Mouse (Mus musculus): ENCODE measurements around the gene Snx25. TPM values are rescaled to one million over a fixed set of nuclear protein-coding genes. Genes with fewer than 3 reads are reported as not detected.

Snx25 gene
- polyA plus RNA-seq, 1 experiment from 2014 or later: 10.9 TPM

DNA sequence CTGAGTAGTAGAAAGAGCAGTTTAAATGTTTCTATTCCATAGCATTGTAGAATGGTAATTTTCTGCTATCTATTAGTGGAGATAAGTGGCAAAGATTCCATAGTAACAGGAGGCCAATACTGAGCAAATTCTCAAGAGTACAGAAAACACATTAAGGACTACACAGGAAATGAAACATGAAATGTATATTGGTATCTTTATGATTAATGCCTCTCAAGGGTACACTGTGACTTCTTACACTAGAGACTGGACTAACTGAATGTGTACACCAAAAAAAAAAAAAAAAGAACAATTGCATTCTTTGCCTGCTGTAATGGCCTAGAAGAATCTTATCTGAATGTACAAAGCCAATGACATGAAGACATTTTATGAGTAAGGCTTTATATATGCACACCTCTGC is 44.3 kb downstream of the Snx25 start:
- no peak for ATAC-seq
- Histone ChIP-seq H3K9me3 (ENCODE audit: control insufficient read depth, low read length) (no peaks in the 10 kb centered on the region), H3K36me3 (ENCODE audit: control insufficient read depth, insufficient read depth, low read length) (peaks cover 7% of the 10 kb centered on the region), H3K4me1 (ENCODE audit: control insufficient read depth, insufficient read depth, low read depth, low read length) (no peaks in the 10 kb centered on the region), H3K9ac (ENCODE audit: low read depth, low read length) (no peak overlapping the region), H3K27ac (ENCODE audit: low read depth, low read length) (no peak overlapping the region), H3K4me2 (ENCODE audit: low read length) (no peak overlapping the region), H3K4me3 (ENCODE audit: low read length) (no peak overlapping the region), H3K27me3 (replicated peaks; ENCODE audit: control insufficient read depth, insufficient read depth, low read length) (no peaks in the 10 kb centered on the region)

DNA sequence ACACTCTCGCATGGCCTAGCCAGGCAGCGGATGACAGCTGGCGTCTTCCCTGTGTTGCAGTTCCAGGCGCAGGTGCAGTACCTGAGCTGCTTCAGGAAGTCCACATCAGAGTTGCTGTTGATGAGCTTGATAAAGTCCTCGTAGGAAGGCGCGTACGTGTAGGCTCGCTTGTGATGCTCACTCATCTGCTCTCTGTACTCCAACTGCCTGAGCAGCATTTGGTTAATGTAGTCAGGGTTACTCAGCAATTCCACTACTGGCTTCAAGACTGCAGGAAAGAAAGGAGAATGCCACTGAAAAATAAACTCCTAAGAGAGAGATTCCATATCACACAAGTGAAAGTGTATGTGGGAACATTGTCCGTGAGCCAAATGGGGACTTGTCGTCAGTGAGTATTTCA is 48.5 kb downstream of the Snx25 start:
- ATAC-seq: no peak
- no peak overlapping the region for H3K4me3 ChIP-seq (ENCODE audit: low read length)
- WGBS: 94% methylated on average over 11 of the region's 11 CpGs
- H3K36me3 ChIP-seq (ENCODE audit: control insufficient read depth, insufficient read depth, low read length): peaks cover 17% of the 10 kb centered on the region
- no peak overlapping the region for H3K4me2 ChIP-seq (ENCODE audit: low read length)
- no peak overlapping the region for H3K9ac ChIP-seq (ENCODE audit: low read depth, low read length)
- no peak overlapping the region for H3K27ac ChIP-seq (ENCODE audit: low read depth, low read length)
- no peaks in the 10 kb centered on the region for H3K27me3 ChIP-seq (replicated peaks; ENCODE audit: control insufficient read depth, insufficient read depth, low read length)
- H3K9me3 ChIP-seq (ENCODE audit: control insufficient read depth, low read length): no peaks in the 10 kb centered on the region; the same call in 1 of the 2 replicates
- no peaks in the 10 kb centered on the region for H3K4me1 ChIP-seq (ENCODE audit: control insufficient read depth, insufficient read depth, low read depth, low read length)

DNA sequence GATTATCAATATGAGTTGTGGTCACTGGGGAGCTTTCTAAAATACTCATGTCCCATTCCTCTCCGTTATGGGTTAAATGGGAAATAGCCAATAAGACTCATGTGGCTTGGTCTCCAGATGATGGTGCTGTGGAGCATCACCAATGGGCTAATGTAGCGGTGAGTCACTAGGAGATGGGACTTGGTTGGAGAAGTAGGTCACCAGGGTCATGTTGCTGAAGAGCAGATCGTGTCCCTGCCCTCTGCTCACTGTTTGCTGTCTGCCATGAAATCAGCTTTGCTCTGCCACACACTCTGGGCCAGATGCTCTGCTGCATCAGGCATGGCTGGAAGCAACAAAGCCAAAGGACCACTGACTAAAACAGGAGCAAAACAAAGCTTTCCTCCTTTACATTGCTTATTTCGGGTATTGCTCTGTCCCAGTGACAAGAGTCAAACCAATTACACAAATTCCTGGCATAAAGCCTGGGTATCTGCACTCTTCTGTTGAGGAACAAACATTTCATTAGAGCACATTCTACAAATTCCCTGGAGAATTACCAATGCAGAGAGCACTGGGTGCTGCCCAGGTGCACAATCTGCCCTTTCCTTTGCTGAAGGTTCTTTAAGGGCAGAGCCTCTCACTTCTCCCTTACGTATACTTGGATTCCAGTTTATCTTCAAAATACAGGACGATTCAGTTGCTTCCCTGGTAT is 59.1 kb downstream of the Snx25 start:
- no peak for ATAC-seq
- H3K4me2 ChIP-seq (ENCODE audit: low read length): no peak overlapping the region
- no peaks in the 10 kb centered on the region for H3K9me3 ChIP-seq (ENCODE audit: control insufficient read depth, low read length)
- no peak overlapping the region for H3K9ac ChIP-seq (ENCODE audit: low read depth, low read length)
- 82% methylated on average over 6 of the region's 6 CpGs for WGBS
- H3K36me3 ChIP-seq (ENCODE audit: control insufficient read depth, insufficient read depth, low read length): peaks cover 4% of the 10 kb centered on the region
- H3K27ac ChIP-seq (ENCODE audit: low read depth, low read length): no peak overlapping the region
- no peak overlapping the region for H3K4me3 ChIP-seq (ENCODE audit: low read length)
- H3K4me1 ChIP-seq (ENCODE audit: control insufficient read depth, insufficient read depth, low read depth, low read length): no peaks in the 10 kb centered on the region
- H3K27me3 ChIP-seq (replicated peaks; ENCODE audit: control insufficient read depth, insufficient read depth, low read length): no peaks in the 10 kb centered on the region

DNA sequence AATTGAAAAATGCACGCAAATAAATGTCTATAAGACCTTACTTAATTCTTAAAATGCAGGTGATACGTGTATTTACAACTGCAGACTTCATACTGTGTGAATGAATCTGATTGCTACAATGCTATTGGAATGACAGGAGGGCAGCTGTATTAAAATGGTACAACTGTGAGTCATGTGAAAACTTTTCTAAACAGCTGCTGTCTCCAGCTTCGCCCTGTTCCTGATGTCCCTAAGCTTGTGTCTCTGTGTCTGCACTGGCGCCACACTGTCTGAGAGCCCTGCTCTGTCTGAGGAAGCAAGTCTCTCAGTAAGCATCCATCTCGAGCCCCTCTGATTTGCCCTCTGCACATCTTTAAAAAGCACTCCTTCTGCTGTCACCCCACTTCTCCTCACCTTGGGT is 68.8 kb downstream of the Snx25 start:
- H3K36me3 ChIP-seq (ENCODE audit: control insufficient read depth, insufficient read depth, low read length): 0 out of 2 replicates have a peak, but pooled peaks cover 3% of the 10 kb centered on the region
- no peak overlapping the region for H3K4me3 ChIP-seq (ENCODE audit: low read length)
- no peak overlapping the region for H3K9ac ChIP-seq (ENCODE audit: low read depth, low read length)
- no peaks in the 10 kb centered on the region for H3K9me3 ChIP-seq (ENCODE audit: control insufficient read depth, low read length)
- ATAC-seq: no peak
- 85% methylated on average over 5 of the region's 5 CpGs for WGBS
- H3K4me1 ChIP-seq (ENCODE audit: control insufficient read depth, insufficient read depth, low read depth, low read length): no peaks in the 10 kb centered on the region
- H3K4me2 ChIP-seq (ENCODE audit: low read length): no peak overlapping the region
- H3K27ac ChIP-seq (ENCODE audit: low read depth, low read length): no peak overlapping the region
- no peaks in the 10 kb centered on the region for H3K27me3 ChIP-seq (replicated peaks; ENCODE audit: control insufficient read depth, insufficient read depth, low read length)

GRCm38 (mm10) chr8:46081030-46081429 is 70.9 kb downstream of the Snx25 start:
- WGBS: 77% methylated on average over 2 of the region's 2 CpGs

GRCm38 (mm10) chr8:46078866-46079265 is 73.1 kb downstream of the Snx25 start:
- Histone ChIP-seq H3K36me3 (ENCODE audit: control insufficient read depth, insufficient read depth, low read length) (0 out of 2 replicates have a peak, but pooled peaks cover 3% of the 10 kb centered on the region), H3K4me1 (ENCODE audit: control insufficient read depth, insufficient read depth, low read depth, low read length) (no peaks in the 10 kb centered on the region), H3K9me3 (ENCODE audit: control insufficient read depth, low read length) (no peaks in the 10 kb centered on the region), H3K27ac (ENCODE audit: low read depth, low read length) (no peak overlapping the region), H3K4me3 (ENCODE audit: low read length) (no peak overlapping the region), H3K9ac (ENCODE audit: low read depth, low read length) (no peak overlapping the region), H3K4me2 (ENCODE audit: low read length) (no peak overlapping the region), H3K27me3 (replicated peaks; ENCODE audit: control insufficient read depth, insufficient read depth, low read length) (no peaks in the 10 kb centered on the region)
- WGBS: 85% methylated on average over 6 of the region's 6 CpGs
- ATAC-seq: no peak

More at GRCm38 (mm10) chr8:46081030-46081429, 70.9 kb downstream of the Snx25 start:
- Histone ChIP-seq H3K36me3 (ENCODE audit: control insufficient read depth, insufficient read depth, low read length) (0 out of 2 replicates have a peak, but pooled peaks cover 3% of the 10 kb centered on the region), H3K4me3 (ENCODE audit: low read length) (no peak overlapping the region), H3K27ac (ENCODE audit: low read depth, low read length) (no peak overlapping the region), H3K4me1 (ENCODE audit: control insufficient read depth, insufficient read depth, low read depth, low read length) (no peaks in the 10 kb centered on the region), H3K4me2 (ENCODE audit: low read length) (no peak overlapping the region), H3K27me3 (replicated peaks; ENCODE audit: control insufficient read depth, insufficient read depth, low read length) (no peaks in the 10 kb centered on the region), H3K9ac (ENCODE audit: low read depth, low read length) (no peak overlapping the region), H3K9me3 (ENCODE audit: control insufficient read depth, low read length) (no peaks in the 10 kb centered on the region)
- no peak for ATAC-seq

DNA sequence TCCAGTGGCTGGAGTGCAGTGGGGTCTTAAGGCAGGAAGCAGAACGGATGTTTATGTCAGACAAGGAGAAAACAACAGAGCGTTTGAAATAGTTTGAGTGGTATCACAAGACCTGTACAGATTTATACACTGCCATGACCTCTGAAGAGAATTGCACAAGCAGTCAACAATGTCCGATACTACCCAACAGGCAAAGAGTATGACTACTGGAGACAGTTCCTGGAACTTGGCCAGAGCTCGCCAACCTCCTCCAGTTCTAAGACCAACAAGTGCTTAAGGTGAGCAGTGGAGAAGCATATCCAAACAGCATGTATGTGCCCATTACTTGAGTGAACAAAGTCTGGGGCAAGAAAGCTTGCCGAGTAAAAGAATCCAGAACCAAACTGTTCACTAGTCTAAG is 76.7 kb downstream of the Snx25 start:
- H3K4me2 ChIP-seq (ENCODE audit: low read length): no peak overlapping the region
- H3K9me3 ChIP-seq (ENCODE audit: control insufficient read depth, low read length): no peaks in the 10 kb centered on the region
- no peaks in the 10 kb centered on the region for H3K27me3 ChIP-seq (replicated peaks; ENCODE audit: control insufficient read depth, insufficient read depth, low read length)
- H3K9ac ChIP-seq (ENCODE audit: low read depth, low read length): no peak overlapping the region
- no peak for ATAC-seq
- H3K4me1 ChIP-seq (ENCODE audit: control insufficient read depth, insufficient read depth, low read depth, low read length): no peaks in the 10 kb centered on the region
- H3K4me3 ChIP-seq (ENCODE audit: low read length): no peak overlapping the region
- H3K27ac ChIP-seq (ENCODE audit: low read depth, low read length): no peak overlapping the region
- 93% methylated on average over 5 of the region's 5 CpGs for WGBS
- H3K36me3 ChIP-seq (ENCODE audit: control insufficient read depth, insufficient read depth, low read length): 0 out of 2 replicates have a peak, but pooled peaks cover 3% of the 10 kb centered on the region

DNA sequence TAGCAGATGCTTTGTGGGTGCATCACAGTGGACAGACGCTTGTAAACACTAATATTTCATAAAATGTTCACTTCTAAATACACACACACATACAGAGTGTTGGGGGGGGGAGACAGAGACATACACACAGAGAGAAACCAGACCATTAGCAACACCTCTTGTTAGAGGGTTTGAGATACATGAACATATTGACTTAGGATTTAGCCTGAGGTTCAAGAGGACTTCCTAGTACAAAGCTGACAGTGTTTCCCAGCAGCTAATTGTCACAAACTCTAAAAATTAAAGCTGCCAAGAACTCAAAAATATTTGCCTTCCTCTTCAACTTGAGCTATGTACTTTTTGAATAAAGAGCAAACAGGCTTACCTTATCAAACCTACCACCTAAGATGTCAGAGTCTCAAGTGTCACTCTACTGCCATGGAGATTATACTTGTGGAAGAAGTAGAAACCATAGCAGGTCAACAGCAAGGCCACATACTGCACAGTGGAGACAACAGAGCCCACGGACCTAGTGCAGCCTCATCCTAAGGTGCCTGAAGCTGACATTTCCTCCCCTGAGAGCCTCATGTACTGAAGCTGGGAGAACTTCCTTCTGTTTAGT is 78.3 kb downstream of the Snx25 start:
- no peak for ATAC-seq
- no peaks in the 10 kb centered on the region for H3K27me3 ChIP-seq (replicated peaks; ENCODE audit: control insufficient read depth, insufficient read depth, low read length)
- no peaks in the 10 kb centered on the region for H3K36me3 ChIP-seq (ENCODE audit: control insufficient read depth, insufficient read depth, low read length)
- no peak overlapping the region for H3K27ac ChIP-seq (ENCODE audit: low read depth, low read length)
- H3K9ac ChIP-seq (ENCODE audit: low read depth, low read length): no peak overlapping the region
- 85% methylated on average over 2 of the region's 2 CpGs for WGBS
- H3K9me3 ChIP-seq (ENCODE audit: control insufficient read depth, low read length): no peaks in the 10 kb centered on the region
- no peak overlapping the region for H3K4me2 ChIP-seq (ENCODE audit: low read length)
- H3K4me3 ChIP-seq (ENCODE audit: low read length): no peak overlapping the region
- H3K4me1 ChIP-seq (ENCODE audit: control insufficient read depth, insufficient read depth, low read depth, low read length): no peaks in the 10 kb centered on the region

GRCm38 (mm10) chr8:46072798-46073197 is 79.2 kb downstream of the Snx25 start:
- Histone ChIP-seq H3K4me3 (ENCODE audit: low read length) (no peak overlapping the region), H3K27me3 (replicated peaks; ENCODE audit: control insufficient read depth, insufficient read depth, low read length) (no peaks in the 10 kb centered on the region), H3K9me3 (ENCODE audit: control insufficient read depth, low read length) (no peaks in the 10 kb centered on the region), H3K27ac (ENCODE audit: low read depth, low read length) (no peak overlapping the region), H3K4me1 (ENCODE audit: control insufficient read depth, insufficient read depth, low read depth, low read length) (no peaks in the 10 kb centered on the region), H3K9ac (ENCODE audit: low read depth, low read length) (no peak overlapping the region), H3K36me3 (ENCODE audit: control insufficient read depth, insufficient read depth, low read length) (peaks cover 1% of the 10 kb centered on the region; the same call in 1 of the 2 replicates), H3K4me2 (ENCODE audit: low read length) (no peak overlapping the region)
- no peak for ATAC-seq
- 91% methylated on average over 5 of the region's 5 CpGs for WGBS

All from hindbrain, embryonic 16.5 days (tissue).